Mouse (Mus musculus): ENCODE results near the gene Pgam2.

- TF ChIP-seq CTCF (IDR thresholded peaks at IDR 0.05; ENCODE audit: extremely low read depth, insufficient read length, insufficient replicate concordance, low read depth, low read length) (no peak), POLR2A (IDR thresholded peaks at IDR 0.05; ENCODE audit: low read depth, low read length) (no peak)
These were observed 49.8 kb downstream of the Pgam2 start for GRCm38 (mm10) chr11:5753755-5754154.
